Mouse (Mus musculus) embryonic facial prominence, embryonic 14.5 days (tissue): ENCODE measurements at regions not wholly inside any gene's neighbourhood (a gene's known extent, or its start where the extent isn't known, plus 50 kb on each side); places are given as distances from the start of the nearest gene placed in this dataset.

ENCODE experiments used
- ATAC-seq: fragments of 200-750 bp; cut with Nextera tagmentation; 2 replicates; pipeline ENCODE4 v1.8.0; 2017; ENCODE audit warnings: low read depth, moderate number of reproducible peaks, moderate TSS enrichment
- DNase-seq: peaks from one replicate; pipeline ENCODE4 v3.0.0-alpha.2; 2015; ENCODE audit warnings: low spot score
- H3K27ac ChIP-seq: fragments of 300-500 bp; sonication (generic); replicated peaks from 2 replicates; pipeline ENCODE4 v1.5.1; 2014; ENCODE audit warnings: low read depth, mild to moderate bottlenecking, low read length, moderate library complexity
- H3K27me3 ChIP-seq: fragments of 300-500 bp; sonication (generic); replicated peaks from 2 replicates; pipeline ENCODE4 v1.6.1; 2014; ENCODE audit warnings: low read length; ENCODE audit not compliant: control insufficient read depth, insufficient read depth
- H3K36me3 ChIP-seq: fragments of 300-500 bp; sonication (generic); 2 replicates; pipeline ENCODE4 v1.6.1; 2014; ENCODE audit warnings: low read length, mixed read lengths; ENCODE audit not compliant: control insufficient read depth, insufficient read depth
- H3K4me1 ChIP-seq: fragments of 300-500 bp; sonication (generic); 2 replicates; pipeline ENCODE4 v1.6.1; 2014; ENCODE audit warnings: antibody characterized with exemption, low read length; ENCODE audit not compliant: control insufficient read depth, insufficient read depth
- H3K4me2 ChIP-seq: fragments of 300-500 bp; sonication (generic); 2 replicates; pipeline ENCODE4 v1.6.1; 2014; ENCODE audit warnings: low read depth, mild to moderate bottlenecking, low read length, moderate library complexity, mixed read lengths
- H3K4me3 ChIP-seq: fragments of 300-500 bp; sonication (generic); 2 replicates; pipeline ENCODE4 v1.5.1; 2014; ENCODE audit warnings: low read depth, mild to moderate bottlenecking, low read length
- H3K9ac ChIP-seq: fragments of 300-500 bp; sonication (generic); 2 replicates; pipeline ENCODE4 v1.6.1; 2014; ENCODE audit warnings: low read depth, mild to moderate bottlenecking, low read length, moderate library complexity, mixed read lengths
- H3K9me3 ChIP-seq: fragments of 300-500 bp; sonication (generic); 2 replicates; pipeline ENCODE4 v1.6.1; 2016; ENCODE audit warnings: low read length; ENCODE audit not compliant: control insufficient read depth
- WGBS: fragments of 180-500 bp; shearing (Covaris S2); extraction: QIAGEN DNeasy Blood & Tissue Kit; methylation state at CpG from one replicate; pipeline ENCODE4 v1.1.7; 2014; 5-methylcytosine and 5-hydroxymethylcytosine counted together

DNA sequence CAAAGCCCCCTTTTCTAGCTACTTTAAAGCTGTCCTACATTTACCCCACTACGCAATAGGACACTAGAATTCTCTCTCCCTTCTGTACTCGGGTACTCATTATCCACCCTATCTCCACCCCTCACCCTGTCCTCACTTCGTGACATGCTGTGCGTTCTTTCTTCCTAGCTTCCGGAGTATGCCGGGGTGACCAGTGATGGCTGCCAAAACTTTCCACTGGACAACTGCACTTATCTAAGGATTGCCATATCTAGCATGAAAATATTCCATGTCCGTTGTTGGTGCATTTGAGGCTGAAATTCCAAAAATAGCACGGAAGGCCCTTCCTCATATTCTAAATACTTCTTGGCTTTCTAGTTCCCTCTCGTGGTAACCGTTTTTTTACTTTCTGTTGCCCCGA is 54.5 kb upstream of the Slc9a9 start:
- DNase-seq (no peak), ATAC-seq (no peak)
- no peaks in the 10 kb centered on the region for H3K9me3 ChIP-seq
- WGBS = 78% methylated on average over 11 of the region's 11 CpGs
- peaks cover 3% of the 10 kb centered on the region; the same call in 1 of the 2 replicates for H3K4me1 ChIP-seq
- no peak overlapping the region for H3K4me3 ChIP-seq
- H3K9ac ChIP-seq = no peak overlapping the region
- no peak overlapping the region for H3K27ac ChIP-seq
- H3K27me3 ChIP-seq = no peaks in the 10 kb centered on the region
- no peaks in the 10 kb centered on the region for H3K36me3 ChIP-seq
- no peak overlapping the region for H3K4me2 ChIP-seq

DNA sequence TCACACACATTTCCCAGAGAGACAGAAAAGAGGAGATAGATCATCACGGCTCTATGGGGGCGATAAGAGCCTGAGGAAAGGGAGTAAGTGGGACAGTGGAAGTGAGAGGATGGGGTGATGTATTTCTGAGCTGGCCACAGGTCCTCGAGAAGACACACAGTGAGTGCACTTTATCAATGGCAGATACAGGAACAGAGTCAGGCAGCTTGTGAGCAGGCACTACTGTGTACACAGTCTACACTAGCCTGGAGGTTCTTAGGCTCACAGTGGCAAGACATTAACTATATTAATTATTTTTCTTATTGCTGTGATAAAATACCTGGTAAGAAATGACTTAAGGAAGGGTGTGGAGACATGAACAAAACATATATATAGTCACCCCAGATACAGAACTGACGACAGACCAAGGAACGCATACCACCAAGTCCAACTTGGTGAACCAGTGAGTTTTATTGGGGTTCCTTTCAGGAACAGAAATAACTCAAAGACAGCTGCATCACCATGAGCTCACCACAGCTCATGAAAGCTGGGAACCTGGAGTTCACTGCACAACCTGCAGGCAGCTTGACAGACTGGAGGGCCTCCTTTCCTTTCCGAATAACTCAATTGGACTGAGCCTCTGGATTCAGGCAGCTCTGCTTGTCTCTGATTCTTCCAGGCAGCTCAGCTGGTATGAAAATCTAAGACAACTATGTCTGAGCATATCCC is 51.5 kb upstream of the Slc9a9 start:
- Histone ChIP-seq H3K4me2 (no peak overlapping the region), H3K27ac (no peak overlapping the region), H3K36me3 (no peaks in the 10 kb centered on the region), H3K9me3 (no peaks in the 10 kb centered on the region), H3K9ac (no peak overlapping the region), H3K27me3 (no peaks in the 10 kb centered on the region), H3K4me3 (no peak overlapping the region), H3K4me1 (no peaks in the 10 kb centered on the region)
- WGBS = 75% methylated on average over 6 of the region's 6 CpGs
- ATAC-seq = no peak
- DNase-seq = no peak
